Mouse (Mus musculus): ENCODE results near the gene Gm15114. TPM values are rescaled to one million over a fixed set of nuclear protein-coding genes. Genes with fewer than 3 reads are reported as not detected.
"Not testable (repeated sequence)": the region's sequence is repeated elsewhere in the genome, so short reads cannot be mapped to it uniquely, and the experiment has no call there.

The Gm15114 gene
- total RNA-seq (2022), result not detected

GRCm38 (mm10) chrX:148488649-148489048, at the start of gene Gm15114:
Gm15114 (plus strand) TSS chrX:148488949.
- DNase-seq (ENCODE audit: low spot score in 2 of 2), result not testable (repeated sequence)

Other genes starting within 250 kb of the Gm15114 start
- gene Gm8334, start 126.2 kb downstream of the Gm15114 start, total RNA-seq (2022), result not detected
- gene Gm15127, start 174.6 kb downstream of the Gm15114 start, total RNA-seq (2022), result not detected